Mouse (Mus musculus): ENCODE measurements at regions not wholly inside any gene's neighbourhood (a gene's known extent, or its start where the extent isn't known, plus 50 kb on each side); places are given as distances from the start of the nearest gene placed in this dataset.
A peak's percentile ranks its signal among the peaks of the same experiment; 100 is the strongest.

- no peak for DNase-seq
These were observed 280.3 kb downstream of the Sox11 start for GRCm38 (mm10) chr12:27062061-27062461.

- DNase-seq = peak; percentile 10
These were observed 281.2 kb downstream of the Sox11 start for GRCm38 (mm10) chr12:27060899-27061762.

- DNase-seq = peak; percentile 31
These were observed 282.5 kb downstream of the Sox11 start for GRCm38 (mm10) chr12:27059885-27060284.

- DNase-seq = no peak
These were observed 288.0 kb downstream of the Sox11 start for GRCm38 (mm10) chr12:27054411-27054810.

- DNase-seq = no peak
These were observed 304.5 kb downstream of the Sox11 start for GRCm38 (mm10) chr12:27037922-27038321.

GRCm38 (mm10) chr12:27019751-27020150, 322.6 kb downstream of the Sox11 start:
- no peak for DNase-seq

- DNase-seq = no peak
These were observed 324.0 kb downstream of the Sox11 start for GRCm38 (mm10) chr12:27018366-27018765.

GRCm38 (mm10) chr12:26999287-26999686, 343.1 kb downstream of the Sox11 start:
- DNase-seq = no peak

GRCm38 (mm10) chr12:26976284-26977065, 365.9 kb downstream of the Sox11 start:
- DNase-seq = no peak

GRCm38 (mm10) chr12:26972495-26973113, 369.8 kb downstream of the Sox11 start:
- DNase-seq = no peak

GRCm38 (mm10) chr12:26967018-26967737, 375.2 kb downstream of the Sox11 start:
- no peak for DNase-seq

GRCm38 (mm10) chr12:26963917-26964316, 378.5 kb downstream of the Sox11 start:
- no peak for DNase-seq

- DNase-seq = peak; percentile 69
These were observed 402.5 kb downstream of the Sox11 start for GRCm38 (mm10) chr12:26939831-26940230.

- no peak for DNase-seq
These were observed 404.5 kb downstream of the Sox11 start for GRCm38 (mm10) chr12:26937836-26938235.

GRCm38 (mm10) chr12:26936696-26937458, 405.5 kb downstream of the Sox11 start:
- DNase-seq = no peak

GRCm38 (mm10) chr12:26930155-26930867, 412.1 kb downstream of the Sox11 start:
- no peak for DNase-seq

GRCm38 (mm10) chr12:26906126-26906525, 436.2 kb downstream of the Sox11 start:
- DNase-seq = no peak

- DNase-seq = no peak
These were observed 434.9 kb downstream of the Cmpk2 start for GRCm38 (mm10) chr12:26903894-26904272.

- no peak for DNase-seq
These were observed 434.3 kb downstream of the Cmpk2 start for GRCm38 (mm10) chr12:26903073-26903893.

- DNase-seq = no peak
These were observed 422.2 kb downstream of the Cmpk2 start for GRCm38 (mm10) chr12:26891190-26891589.
